Mouse (Mus musculus): ENCODE measurements around the gene Evpl.

DNA sequence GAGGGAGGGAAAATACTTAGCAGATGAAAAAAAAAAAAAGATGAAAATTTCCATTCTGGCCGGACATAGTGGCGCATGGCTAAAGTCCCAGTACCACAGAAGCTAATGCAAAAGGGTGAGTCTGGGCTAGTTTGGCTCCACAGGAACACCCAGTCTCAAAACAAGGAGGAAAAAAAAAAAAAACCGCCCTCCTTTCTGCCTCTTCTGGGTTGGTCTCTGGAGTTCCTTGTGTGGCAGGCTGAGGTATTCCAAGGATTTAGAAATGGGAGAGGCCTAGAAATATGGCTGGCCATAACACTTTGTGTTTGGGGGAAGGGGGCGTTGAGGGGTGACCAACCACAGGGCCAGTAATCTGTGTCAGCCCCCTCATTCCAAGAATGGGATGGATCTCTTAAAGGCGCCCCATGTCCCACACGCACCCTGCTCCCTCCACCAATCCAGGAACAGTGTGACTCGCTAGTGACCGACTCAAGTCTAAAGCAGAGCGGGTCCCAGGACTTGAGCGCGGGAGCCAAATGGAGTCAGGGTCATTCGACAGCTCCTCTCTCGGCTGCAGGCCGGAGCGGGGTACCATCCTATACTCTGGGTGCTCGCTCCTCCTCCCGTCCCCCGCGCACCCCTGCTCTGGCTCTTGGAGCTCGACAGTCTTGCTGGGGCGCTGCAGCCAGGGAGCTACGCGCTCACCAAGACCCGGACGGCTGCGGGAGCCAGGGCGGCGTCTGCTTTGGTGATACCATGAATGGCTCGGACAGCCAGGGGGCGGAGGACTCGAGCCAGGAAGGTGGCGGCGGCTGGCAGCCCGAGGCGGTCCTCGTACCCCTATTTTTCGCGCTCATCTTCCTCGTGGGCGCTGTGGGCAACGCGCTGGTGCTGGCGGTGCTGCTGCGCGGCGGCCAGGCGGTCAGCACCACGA is 43.1 kb upstream of the Evpl start, which contains the start of gene Galr2:
- TF ChIP-seq CTCF (IDR thresholded peaks at IDR 0.05; ENCODE audit: borderline replicate concordance, control insufficient read depth, extremely low read depth, insufficient read depth, low read length, poor library complexity), result no peak
- TF ChIP-seq POLR2A (IDR thresholded peaks at IDR 0.05; ENCODE audit: control insufficient read depth, extremely low read depth, insufficient read depth, low read length, poor library complexity), result no peak

Measured in thymus, adult 2 months (tissue).